Mouse (Mus musculus) testis, adult 2 months (tissue): ENCODE measurements at regions not wholly inside any gene's neighbourhood (a gene's known extent, or its start where the extent isn't known, plus 50 kb on each side); places are given as distances from the start of the nearest gene placed in this dataset.

ENCODE experiments used
- H3K27ac ChIP-seq: fragments of 200-500 bp; 2 replicates; pipeline ENCODE4 v1.5.1; 2012; ENCODE audit warnings: low read depth, low read length; ENCODE audit not compliant: control insufficient read depth, insufficient read depth
- H3K27me3 ChIP-seq: fragments of 200-500 bp; 2 replicates; pipeline ENCODE4 v1.6.1; 2012; ENCODE audit warnings: mild to moderate bottlenecking, low read length, moderate library complexity; ENCODE audit not compliant: control insufficient read depth, insufficient read depth
- H3K36me3 ChIP-seq: fragments of 200-500 bp; 2 replicates; pipeline ENCODE4 v1.6.1; 2012; ENCODE audit warnings: mild to moderate bottlenecking, low read length; ENCODE audit not compliant: control insufficient read depth, insufficient read depth
- H3K4me1 ChIP-seq: fragments of 200-500 bp; 2 replicates; pipeline ENCODE4 v1.6.1; 2012; ENCODE audit warnings: low read length; ENCODE audit not compliant: control insufficient read depth, insufficient read depth
- H3K4me3 ChIP-seq: fragments of 200-500 bp; 2 replicates; pipeline ENCODE4 v1.5.1; 2012; ENCODE audit warnings: low read depth, mild to moderate bottlenecking, low read length, moderate library complexity, mixed read lengths; ENCODE audit not compliant: control insufficient read depth
- CTCF ChIP-seq: fragments of 200-500 bp; IDR thresholded peaks from 2 replicates; pipeline ENCODE4 v1.5.1; 2012; ENCODE audit warnings: low read depth, mild to moderate bottlenecking, inconsistent platforms, low read length, moderate library complexity; ENCODE audit not compliant: control insufficient read depth, insufficient read depth, insufficient replicate concordance
- POLR2A ChIP-seq: fragments of 200-500 bp; IDR thresholded peaks from 2 replicates; pipeline ENCODE4 v1.6.1; 2012; ENCODE audit warnings: low read depth, mild to moderate bottlenecking, inconsistent platforms, low read length, moderate library complexity; ENCODE audit not compliant: control insufficient read depth

GRCm38 (mm10) chr1:105206216-105206615, 150.3 kb downstream of the Rnf152 start:
- no peak overlapping the region for H3K4me3 ChIP-seq
- no peaks in the 10 kb centered on the region for H3K4me1 ChIP-seq
- H3K27me3 ChIP-seq: no peaks in the 10 kb centered on the region
- H3K27ac ChIP-seq: no peak overlapping the region
- no peak for TF ChIP-seq CTCF
- TF ChIP-seq POLR2A: no peak
- H3K36me3 ChIP-seq: no peaks in the 10 kb centered on the region

- Histone ChIP-seq H3K36me3 (no peaks in the 10 kb centered on the region), H3K27ac (no peak overlapping the region), H3K4me3 (no peak overlapping the region), H3K27me3 (no peaks in the 10 kb centered on the region), H3K4me1 (no peaks in the 10 kb centered on the region)
- TF ChIP-seq POLR2A: no peak
- TF ChIP-seq CTCF: no peak
Measured at GRCm38 (mm10) chr1:105199305-105199704, 157.2 kb downstream of the Rnf152 start.

- Histone ChIP-seq H3K27ac (no peak overlapping the region), H3K27me3 (no peaks in the 10 kb centered on the region), H3K36me3 (no peaks in the 10 kb centered on the region), H3K4me1 (no peaks in the 10 kb centered on the region), H3K4me3 (no peak overlapping the region)
- TF ChIP-seq POLR2A (no peak), CTCF (no peak)
Measured at GRCm38 (mm10) chr1:105191126-105191525, 165.4 kb downstream of the Rnf152 start.

- no peak overlapping the region for H3K4me3 ChIP-seq
- TF ChIP-seq POLR2A (no peak), CTCF (no peak)
- H3K36me3 ChIP-seq: no peaks in the 10 kb centered on the region
- no peak overlapping the region for H3K27ac ChIP-seq
- no peaks in the 10 kb centered on the region for H3K27me3 ChIP-seq
- H3K4me1 ChIP-seq: no peaks in the 10 kb centered on the region
Measured at GRCm38 (mm10) chr1:105188920-105189266, 167.6 kb downstream of the Rnf152 start.

- TF ChIP-seq POLR2A: no peak
- TF ChIP-seq CTCF: no peak
- H3K4me3 ChIP-seq: no peak overlapping the region
- no peaks in the 10 kb centered on the region for H3K4me1 ChIP-seq
- no peak overlapping the region; the same call in 1 of the 2 replicates for H3K27ac ChIP-seq
- H3K27me3 ChIP-seq: no peaks in the 10 kb centered on the region
- no peaks in the 10 kb centered on the region for H3K36me3 ChIP-seq
Measured at GRCm38 (mm10) chr1:105188210-105188919, 168.1 kb downstream of the Rnf152 start.

GRCm38 (mm10) chr1:105184470-105184869, 172.0 kb downstream of the Rnf152 start:
- no peaks in the 10 kb centered on the region for H3K36me3 ChIP-seq
- H3K4me1 ChIP-seq: no peaks in the 10 kb centered on the region
- no peak overlapping the region for H3K4me3 ChIP-seq
- TF ChIP-seq POLR2A (no peak), CTCF (no peak)
- no peak overlapping the region for H3K27ac ChIP-seq
- no peaks in the 10 kb centered on the region for H3K27me3 ChIP-seq

GRCm38 (mm10) chr1:105179371-105179823, 177.1 kb downstream of the Rnf152 start:
- TF ChIP-seq CTCF: no peak
- TF ChIP-seq POLR2A: no peak
- H3K27ac ChIP-seq: no peak overlapping the region
- no peaks in the 10 kb centered on the region for H3K36me3 ChIP-seq
- H3K4me1 ChIP-seq: no peaks in the 10 kb centered on the region
- no peak overlapping the region for H3K4me3 ChIP-seq
- H3K27me3 ChIP-seq: no peaks in the 10 kb centered on the region
